Mouse (Mus musculus) limb, embryonic 11.5 days (tissue): ENCODE measurements around the gene Lrrc27. TPM values are rescaled to one million over a fixed set of nuclear protein-coding genes. Genes with fewer than 3 reads are reported as not detected.

Experiments used
- ATAC-seq: fragments of 200-750 bp; cut with Nextera tagmentation; 2 replicates; pipeline ENCODE4 v1.8.0; 2017; ENCODE audit warnings: low read depth; ENCODE audit not compliant: insufficient number of reproducible peaks, low FRiP score, low TSS enrichment
- DNase-seq: peaks from one replicate; pipeline ENCODE4 v3.0.0-alpha.2; 2015; ENCODE audit warnings: low spot score
- H3K27ac ChIP-seq: fragments of 300-500 bp; sonication (generic); replicated peaks from 2 replicates; pipeline ENCODE4 v1.5.1; 2014; ENCODE audit warnings: low read depth, mild to moderate bottlenecking, low read length
- H3K27me3 ChIP-seq: fragments of 300-500 bp; sonication (generic); 2 replicates; pipeline ENCODE4 v1.6.1; 2014; ENCODE audit warnings: mild to moderate bottlenecking, low read length, mixed read lengths; ENCODE audit not compliant: control insufficient read depth, insufficient read depth
- H3K36me3 ChIP-seq: fragments of 300-500 bp; sonication (generic); 2 replicates; pipeline ENCODE4 v1.6.1; 2014; ENCODE audit warnings: mild to moderate bottlenecking, low read length, moderate library complexity, mixed read lengths; ENCODE audit not compliant: control insufficient read depth, insufficient read depth
- H3K4me1 ChIP-seq: fragments of 300-500 bp; sonication (generic); 2 replicates; pipeline ENCODE4 v1.6.1; 2014; ENCODE audit warnings: low read length, mixed read lengths; ENCODE audit not compliant: control insufficient read depth, insufficient read depth
- H3K4me2 ChIP-seq: fragments of 300-500 bp; sonication (generic); 2 replicates; pipeline ENCODE4 v1.6.1; 2014; ENCODE audit warnings: low read depth, mild to moderate bottlenecking, moderate library complexity; ENCODE audit not compliant: severe bottlenecking
- H3K4me3 ChIP-seq: fragments of 300-500 bp; sonication (generic); 2 replicates; pipeline ENCODE4 v1.5.1; 2014; ENCODE audit warnings: low read depth, low read length
- H3K9ac ChIP-seq: fragments of 300-500 bp; sonication (generic); 2 replicates; pipeline ENCODE4 v1.6.1; 2014; ENCODE audit warnings: mild to moderate bottlenecking, low read length
- H3K9me3 ChIP-seq: fragments of 300-500 bp; sonication (generic); 2 replicates; pipeline ENCODE4 v1.6.1; 2016; ENCODE audit warnings: low read length; ENCODE audit not compliant: control insufficient read depth
- WGBS: fragments of 180-500 bp; shearing (Covaris S2); extraction: QIAGEN DNeasy Blood & Tissue Kit; methylation state at CpG from one replicate; pipeline ENCODE4 v1.1.7; 2014; 5-methylcytosine and 5-hydroxymethylcytosine counted together
- polyA plus RNA-seq: library from polyadenylated mRNA; unstranded; fragments of >200 nt; fragmentation: Nextera tagmentation; extraction: Ambion mirVana; gene quantifications from 2 replicates; pipeline ENCODE4 v1.2.1, GENCODE M21; 2014

The Lrrc27 gene
- polyA plus RNA-seq, 1 experiment from 2014 or later, result 3.2 TPM

GRCm38 (mm10) chr7:139186436-139186835 lies 26.4 kb upstream of the Lrrc27 start:
- ATAC-seq, result no peak

DNA sequence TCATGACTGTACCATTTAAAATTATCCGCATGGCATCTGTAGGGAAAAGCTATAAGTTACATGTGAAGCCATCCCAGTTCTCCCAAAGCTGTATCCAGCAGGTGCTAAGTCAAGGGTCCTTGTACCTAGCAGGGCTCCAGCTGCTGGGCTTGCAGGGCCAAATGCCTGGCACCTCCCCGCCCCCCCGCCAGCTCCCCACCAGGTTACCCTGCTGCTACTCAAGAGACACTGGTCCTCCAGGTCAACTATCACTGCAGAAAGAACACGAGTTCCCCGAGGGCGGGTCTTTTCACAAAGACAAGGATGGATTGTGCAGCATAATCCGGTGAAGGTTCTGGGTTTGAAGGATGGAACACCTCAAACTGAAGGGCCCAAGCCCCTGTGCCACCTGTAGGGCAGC lies 25.5 kb upstream of the Lrrc27 start:
- 0 out of 2 replicates have a peak, but pooled peaks cover 2% of the 10 kb centered on the region for H3K9me3 ChIP-seq
- no peak for DNase-seq
- no peak overlapping the region for H3K27ac ChIP-seq
- peaks cover 27% of the 10 kb centered on the region for H3K27me3 ChIP-seq
- no peak overlapping the region for H3K9ac ChIP-seq
- no peaks in the 10 kb centered on the region for H3K36me3 ChIP-seq
- 38% methylated on average over 7 of the region's 7 CpGs for WGBS
- H3K4me2 ChIP-seq, result no peak overlapping the region
- H3K4me1 ChIP-seq, result 0 out of 2 replicates have a peak, but pooled peaks cover 2% of the 10 kb centered on the region
- no peak overlapping the region for H3K4me3 ChIP-seq
- ATAC-seq, result no peak

More at GRCm38 (mm10) chr7:139186436-139186835, 26.4 kb upstream of the Lrrc27 start:
- H3K27ac ChIP-seq, result no peak overlapping the region
- 59% methylated on average over 8 of the region's 8 CpGs for WGBS
- H3K27me3 ChIP-seq, result peaks cover 27% of the 10 kb centered on the region
- H3K9me3 ChIP-seq, result 0 out of 2 replicates have a peak, but pooled peaks cover 2% of the 10 kb centered on the region
- H3K4me3 ChIP-seq, result no peak overlapping the region
- no peak for DNase-seq
- H3K4me2 ChIP-seq, result no peak overlapping the region
- 0 out of 2 replicates have a peak, but pooled peaks cover 2% of the 10 kb centered on the region for H3K4me1 ChIP-seq
- H3K36me3 ChIP-seq, result no peaks in the 10 kb centered on the region
- no peak overlapping the region for H3K9ac ChIP-seq

- H3K9me3 ChIP-seq, result 0 out of 2 replicates have a peak, but pooled peaks cover 2% of the 10 kb centered on the region
- peaks cover 27% of the 10 kb centered on the region for H3K27me3 ChIP-seq
- H3K4me3 ChIP-seq, result peak overlapping the region; percentile 59
- H3K36me3 ChIP-seq, result no peaks in the 10 kb centered on the region
- H3K27ac ChIP-seq, result no peak overlapping the region
- H3K4me1 ChIP-seq, result 0 out of 2 replicates have a peak, but pooled peaks cover 2% of the 10 kb centered on the region
- peak overlapping the region; percentile 95 for H3K4me2 ChIP-seq
- peak; percentile 93 for ATAC-seq
- peak; percentile 89 for DNase-seq
- under 1% methylated on average over 88 of the region's 94 CpGs for WGBS
- peak overlapping the region; percentile 56 for H3K9ac ChIP-seq
Measured at GRCm38 (mm10) chr7:139187771-139188633, 24.8 kb upstream of the Lrrc27 start.

GRCm38 (mm10) chr7:139188634-139189207 lies 24.1 kb upstream of the Lrrc27 start:
- peak overlapping the region; percentile 59 for H3K4me3 ChIP-seq
- 0 out of 2 replicates have a peak, but pooled peaks cover 2% of the 10 kb centered on the region for H3K9me3 ChIP-seq
- 2% methylated on average over 23 of the region's 23 CpGs for WGBS
- H3K4me1 ChIP-seq, result 0 out of 2 replicates have a peak, but pooled peaks cover 2% of the 10 kb centered on the region
- no peak overlapping the region for H3K27ac ChIP-seq
- DNase-seq, result peak; percentile 66
- H3K36me3 ChIP-seq, result no peaks in the 10 kb centered on the region
- peak overlapping the region; percentile 95 for H3K4me2 ChIP-seq
- peaks cover 27% of the 10 kb centered on the region for H3K27me3 ChIP-seq
- H3K9ac ChIP-seq, result no peak overlapping the region
- ATAC-seq, result peak; percentile 80

- Histone ChIP-seq H3K4me1 (0 out of 2 replicates have a peak, but pooled peaks cover 2% of the 10 kb centered on the region), H3K27ac (no peak overlapping the region), H3K27me3 (peaks cover 27% of the 10 kb centered on the region), H3K9ac (no peak overlapping the region), H3K9me3 (0 out of 2 replicates have a peak, but pooled peaks cover 2% of the 10 kb centered on the region), H3K4me3 (no peak overlapping the region), H3K4me2 (no peak overlapping the region), H3K36me3 (no peaks in the 10 kb centered on the region)
- ATAC-seq (no peak), DNase-seq (no peak)
- WGBS, result 93% methylated on average over 4 of the region's 4 CpGs
Measured at GRCm38 (mm10) chr7:139190616-139191015, 22.2 kb upstream of the Lrrc27 start.

GRCm38 (mm10) chr7:139191619-139192018 lies 21.2 kb upstream of the Lrrc27 start:
- Histone ChIP-seq H3K9ac (no peak overlapping the region), H3K4me1 (no peaks in the 10 kb centered on the region), H3K27ac (no peak overlapping the region), H3K36me3 (no peaks in the 10 kb centered on the region), H3K4me3 (no peak overlapping the region), H3K4me2 (no peak overlapping the region), H3K9me3 (0 out of 2 replicates have a peak, but pooled peaks cover 2% of the 10 kb centered on the region), H3K27me3 (peaks cover 19% of the 10 kb centered on the region)
- no peak for DNase-seq
- no peak for ATAC-seq
- WGBS, result 59% methylated on average over 6 of the region's 6 CpGs

- Histone ChIP-seq H3K36me3 (no peaks in the 10 kb centered on the region), H3K9me3 (no peaks in the 10 kb centered on the region), H3K4me1 (no peaks in the 10 kb centered on the region), H3K4me3 (no peak overlapping the region), H3K27ac (no peak overlapping the region), H3K4me2 (no peak overlapping the region), H3K27me3 (0 out of 2 replicates have a peak, but pooled peaks cover 2% of the 10 kb centered on the region), H3K9ac (no peak overlapping the region)
- DNase-seq (no peak), ATAC-seq (no peak)
- WGBS, result 89% methylated on average over 4 of the region's 4 CpGs
Measured at GRCm38 (mm10) chr7:139197022-139197421, 15.8 kb upstream of the Lrrc27 start.

GRCm38 (mm10) chr7:139200108-139200507 lies 12.7 kb upstream of the Lrrc27 start:
- 0 out of 2 replicates have a peak, but pooled peaks cover 2% of the 10 kb centered on the region for H3K27me3 ChIP-seq
- H3K36me3 ChIP-seq, result no peaks in the 10 kb centered on the region
- no peaks in the 10 kb centered on the region for H3K9me3 ChIP-seq
- H3K27ac ChIP-seq, result no peak overlapping the region
- no peak for ATAC-seq
- H3K4me1 ChIP-seq, result no peaks in the 10 kb centered on the region
- H3K4me2 ChIP-seq, result no peak overlapping the region
- peak; percentile 72 for DNase-seq
- H3K9ac ChIP-seq, result no peak overlapping the region
- 36% methylated on average over 7 of the region's 7 CpGs for WGBS
- no peak overlapping the region for H3K4me3 ChIP-seq
